Mouse (Mus musculus) gastrocnemius, postnatal 10 days (tissue): ENCODE data around the gene H2-T3. TPM values are rescaled to one million over a fixed set of nuclear protein-coding genes. Genes with fewer than 3 reads are reported as not detected.
A peak's percentile ranks its signal among the peaks of the same experiment; 100 is the strongest.
"Not testable (repeated sequence)": the region's sequence is repeated elsewhere in the genome, so short reads cannot be mapped to it uniquely, and the experiment has no call there.

Experiments used
- DNase-seq: peaks from one replicate; pipeline ENCODE4 v3.0.0; 2021; ENCODE audit warnings: mixed read lengths
- total RNA-seq, 2 experiments: library from RNA; stranded (reverse); gene quantifications; 2 replicates each; pipeline ENCODE4 v1.2.3; 2021

Gene H2-T3
- total RNA-seq, 2 experiments from 2014 or later, result not detected

GRCm38 (mm10) chr17:36178938-36179337 is 11.1 kb downstream of the H2-T3 start:
- not testable (repeated sequence) for DNase-seq

- not testable (repeated sequence) for DNase-seq
Measured at GRCm38 (mm10) chr17:36176132-36176531, 14.0 kb downstream of the H2-T3 start.

- no peak for DNase-seq
Measured at GRCm38 (mm10) chr17:36170287-36170814, 19.7 kb downstream of the H2-T3 start.

DNA sequence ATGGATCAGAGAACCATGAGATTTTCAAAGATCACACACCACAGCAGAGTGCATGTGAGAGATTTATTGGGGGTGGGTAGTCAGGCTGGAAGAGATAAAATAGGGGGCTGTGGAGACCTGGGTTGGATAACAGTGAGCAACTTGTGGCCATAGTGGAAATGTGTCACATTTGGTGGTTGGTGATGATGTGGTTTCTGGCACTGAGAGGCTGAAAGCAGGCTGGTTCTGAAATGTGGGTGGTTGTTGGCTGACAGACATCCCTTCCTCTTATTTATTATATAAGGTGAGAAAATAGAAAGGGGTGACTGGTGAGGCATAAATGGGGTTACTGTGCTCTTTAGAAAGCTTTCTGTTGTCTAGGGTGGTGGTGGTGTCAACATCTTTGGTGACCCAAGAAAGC is 20.3 kb downstream of the H2-T3 start:
- DNase-seq, result no peak

- not testable (repeated sequence) for DNase-seq
Measured at GRCm38 (mm10) chr17:36169094-36169493, 21.0 kb downstream of the H2-T3 start.

- no peak for DNase-seq
Measured at GRCm38 (mm10) chr17:36168039-36168652, 21.9 kb downstream of the H2-T3 start, which contains the start of gene Gm8909. Gene Gm8909 (minus strand): TSS chr17:36168537.

- no peak for DNase-seq
Measured at GRCm38 (mm10) chr17:36167306-36168038, 22.6 kb downstream of the H2-T3 start.

DNA sequence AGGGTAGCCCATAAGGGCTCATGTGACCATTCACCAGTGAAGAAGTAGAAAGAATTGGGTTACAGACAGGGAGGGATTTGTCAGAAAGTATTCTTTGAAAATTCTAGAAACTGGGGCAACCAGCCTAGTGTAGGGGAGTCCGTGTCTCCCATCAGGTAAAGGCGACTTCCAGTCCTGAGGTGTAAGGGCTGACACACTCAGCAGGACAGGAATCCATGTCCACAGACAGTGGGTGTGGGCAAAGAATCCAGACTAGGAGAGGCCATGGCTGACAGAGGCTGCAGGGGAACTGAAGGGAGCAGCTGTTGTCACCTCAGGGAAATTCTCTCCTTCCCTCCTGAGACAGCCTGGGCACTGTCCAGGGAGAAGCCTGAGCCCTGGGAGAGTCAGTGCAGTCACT is 23.2 kb downstream of the H2-T3 start:
- DNase-seq, result not testable (repeated sequence)

DNA sequence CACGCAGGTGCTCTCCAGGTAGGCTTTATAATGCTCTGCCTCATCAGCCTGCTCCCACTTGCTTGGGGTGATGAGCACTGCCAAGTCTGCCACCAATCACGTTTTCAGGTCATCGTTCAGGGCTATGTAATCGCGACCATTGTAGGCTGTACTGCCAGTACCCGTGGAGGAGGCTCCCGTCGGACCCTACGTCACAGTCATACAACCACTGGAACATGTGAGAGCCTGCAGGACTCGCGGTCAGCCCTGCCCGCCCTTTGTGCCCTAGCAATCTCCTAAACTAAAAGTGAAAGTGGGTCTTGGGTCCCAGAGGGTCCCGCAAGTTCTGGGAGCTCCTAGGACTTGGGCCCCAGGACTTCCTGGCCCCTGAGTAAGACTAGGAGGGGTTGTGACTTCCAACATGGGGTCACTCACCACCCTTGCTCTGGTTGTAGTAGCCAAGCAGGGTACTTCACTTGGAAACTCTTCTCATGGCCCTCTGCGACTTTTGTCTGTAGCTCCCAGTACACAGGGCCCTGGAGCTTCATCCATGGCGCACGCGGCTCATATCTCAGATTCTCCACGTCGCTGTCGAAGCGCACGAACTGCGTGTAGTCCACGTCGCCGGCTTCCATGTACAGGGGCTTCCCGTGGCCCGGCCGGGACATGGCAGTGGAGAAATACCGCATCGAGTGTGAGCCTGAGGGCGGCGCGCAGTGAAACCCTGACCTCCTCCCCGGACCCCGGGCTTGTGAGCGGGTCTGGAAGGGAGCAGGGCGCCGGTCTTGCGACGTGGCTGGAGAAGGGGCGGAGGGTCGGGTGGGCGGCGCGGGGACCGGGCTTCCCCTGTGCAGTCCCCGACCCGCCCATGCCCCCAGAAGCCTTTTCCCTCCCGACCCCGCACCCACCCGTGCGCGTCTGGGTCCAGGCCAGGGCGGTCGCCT is 28.7 kb downstream of the H2-T3 start:
- no peak for DNase-seq

DNA sequence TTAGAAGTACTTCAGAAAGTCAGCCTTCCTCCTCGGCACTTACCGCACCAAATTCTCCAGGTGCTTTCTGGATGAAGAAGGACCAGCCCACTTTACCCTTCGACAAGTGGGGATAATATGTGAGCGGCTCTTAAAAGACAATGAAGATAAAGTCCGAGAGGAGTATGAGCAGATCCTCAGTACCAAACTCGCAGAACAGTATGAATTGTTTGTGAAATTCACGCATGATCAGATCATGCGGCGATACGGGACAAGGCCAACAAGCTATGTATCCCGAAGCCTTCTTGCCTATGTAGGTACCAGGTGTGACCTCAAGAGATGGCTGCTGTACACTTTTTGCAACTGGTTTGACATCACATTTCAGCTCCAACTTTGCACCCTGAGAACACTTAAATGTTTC is 31.8 kb downstream of the H2-T3 start:
- not testable (repeated sequence) for DNase-seq

GRCm38 (mm10) chr17:36157782-36158181 is 32.3 kb downstream of the H2-T3 start:
- DNase-seq, result not testable (repeated sequence)

GRCm38 (mm10) chr17:36154271-36155149 is 35.6 kb downstream of the H2-T3 start:
- DNase-seq, result no peak

- DNase-seq, result not testable (repeated sequence)
Measured at GRCm38 (mm10) chr17:36151200-36151599, 38.9 kb downstream of the H2-T3 start.

- not testable (repeated sequence) for DNase-seq
Measured at GRCm38 (mm10) chr17:36148468-36148867, 41.6 kb downstream of the H2-T3 start.

- not testable (repeated sequence) for DNase-seq
Measured at GRCm38 (mm10) chr17:36146937-36147336, 43.1 kb downstream of the H2-T3 start.

- DNase-seq, result not testable (repeated sequence)
Measured at GRCm38 (mm10) chr17:36145861-36146156, 44.3 kb downstream of the H2-T3 start.

DNA sequence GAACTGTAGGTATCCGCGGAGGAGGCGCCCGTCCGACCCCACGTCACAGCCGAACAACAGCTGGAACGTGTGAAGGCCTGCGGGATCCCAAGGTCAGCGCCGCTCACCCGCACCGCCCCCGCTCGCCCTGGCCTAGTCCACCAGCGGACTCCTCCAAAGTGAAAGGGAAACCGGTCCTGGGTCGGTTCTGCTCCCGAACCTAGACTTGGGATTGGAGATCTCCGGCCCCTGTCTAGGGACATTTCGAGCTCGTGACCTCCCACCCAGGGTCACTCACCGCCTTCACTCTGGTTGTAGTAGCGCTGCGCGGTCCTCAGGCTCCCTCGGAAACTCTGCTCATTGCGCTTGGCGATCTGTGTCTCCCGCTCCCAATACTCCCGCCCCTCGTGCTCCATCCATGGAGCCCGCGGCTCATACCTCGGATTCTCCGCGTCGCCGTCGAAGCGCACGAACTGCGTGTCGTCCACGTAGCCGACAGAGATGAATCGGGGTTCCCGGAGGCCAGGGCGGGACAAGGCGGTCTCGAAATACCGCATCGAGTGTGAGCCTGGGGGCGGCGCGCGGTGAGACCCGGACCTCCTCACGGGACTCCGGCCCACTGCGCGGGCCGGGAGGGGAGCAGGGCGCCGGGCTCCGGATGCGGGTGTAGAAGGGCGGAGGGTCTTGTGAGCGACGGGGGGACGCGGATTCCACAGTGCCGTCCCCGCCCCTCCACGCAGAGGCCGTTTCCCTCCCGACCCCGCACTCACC is 44.8 kb downstream of the H2-T3 start:
- DNase-seq, result peak; percentile 25

- not testable (repeated sequence) for DNase-seq
Measured at GRCm38 (mm10) chr17:36136299-36136848, 53.7 kb downstream of the H2-T3 start.
